19 mouse cellular contexts compared by ENCODE assay signal in the genomic region with DNA sequence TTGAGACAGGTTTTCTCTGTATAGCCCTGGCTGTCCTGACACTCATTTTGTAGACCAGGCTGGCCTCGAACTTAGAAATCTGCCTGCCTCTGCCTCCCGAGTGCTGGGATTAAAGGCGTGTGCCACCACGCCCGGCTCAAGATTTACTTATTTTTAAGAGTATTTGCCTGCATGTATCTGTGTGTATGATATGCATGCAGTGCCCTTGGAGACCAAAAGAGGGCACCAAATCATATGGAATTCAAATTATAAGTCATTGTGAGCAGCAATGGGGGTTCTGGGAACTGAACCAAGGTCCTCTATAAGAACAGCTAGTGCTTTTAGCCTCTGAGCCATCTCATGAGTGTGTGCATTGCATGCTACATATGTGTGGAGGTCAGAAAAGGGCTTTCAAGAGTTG. TPM values are rescaled to one million over a fixed set of nuclear protein-coding genes. Genes with fewer than 3 reads are reported as not detected.
DNase-seq lines count a peak whose midpoint lies in the region; ATAC-seq and TF ChIP-seq lines count a peak whose summit lies in the region.
"Had no signal": no experiment of that assay in that cellular context is flagged by ENCODE, and none has a peak within 500 bp of the region (broad histone marks: within the 10 kb centered on the region; RNA-seq: fewer than 3 reads in every experiment).

No protein-coding gene starts in this region.

- POLR2A ChIA-PET in Patski (lab: Charles Lee), result no interaction called here

- H3K4me2 ChIP-seq in hindbrain, postnatal 0 days (ENCODE audit: low read depth, low read length), result no peak overlapping the region
- no peak overlapping the region for H3K4me2 ChIP-seq in hindbrain, embryonic 11.5 days (replicated peaks; ENCODE audit: low read depth, low read length)
- no peak overlapping the region for H3K4me2 ChIP-seq in midbrain, embryonic 11.5 days
- H3K4me2 ChIP-seq in midbrain, embryonic 16.5 days (ENCODE audit: low read length), result no peak overlapping the region
- H3K4me2 ChIP-seq: forebrain, embryonic 13.5 days; heart, embryonic 11.5 days; limb, embryonic 12.5 days; midbrain, embryonic 12.5 days had no signal

- no peaks in the 10 kb centered on the region for H3K27me3 ChIP-seq in hindbrain, postnatal 0 days (ENCODE audit: insufficient read depth, low read length)
- H3K27me3 ChIP-seq in hindbrain, embryonic 11.5 days (ENCODE audit: control insufficient read depth, insufficient read depth, low read length), result no peaks in the 10 kb centered on the region
- no peaks in the 10 kb centered on the region for H3K27me3 ChIP-seq in midbrain, embryonic 11.5 days (ENCODE audit: control insufficient read depth, insufficient read depth, low read length)
- no peaks in the 10 kb centered on the region for H3K27me3 ChIP-seq in midbrain, embryonic 16.5 days (ENCODE audit: control insufficient read depth, insufficient read depth, low read depth, low read length)
- H3K27me3 ChIP-seq in Patski, result no peaks in the 10 kb centered on the region
- H3K27me3 ChIP-seq: forebrain, embryonic 13.5 days; limb, embryonic 12.5 days; midbrain, embryonic 12.5 days had no signal

- H3K9me3 ChIP-seq in hindbrain, postnatal 0 days (ENCODE audit: low read length), result no peaks in the 10 kb centered on the region
- no peaks in the 10 kb centered on the region for H3K9me3 ChIP-seq in hindbrain, embryonic 11.5 days (ENCODE audit: control insufficient read depth, low read length)
- peaks cover 3% of the 10 kb centered on the region; the same call in 1 of the 2 replicates for H3K9me3 ChIP-seq in midbrain, embryonic 11.5 days (ENCODE audit: control insufficient read depth, low read length)
- peaks cover 3% of the 10 kb centered on the region; the same call in 1 of the 2 replicates for H3K9me3 ChIP-seq in midbrain, embryonic 16.5 days (replicated peaks; ENCODE audit: control insufficient read depth, low read length, poor library complexity, severe bottlenecking)
- H3K9me3 ChIP-seq: midbrain, embryonic 12.5 days had no signal

- DNase-seq in hindbrain, postnatal 0 days (ENCODE audit: low spot score), result no peak
- no peak for DNase-seq in hindbrain, embryonic 11.5 days (ENCODE audit: low spot score)
- DNase-seq in midbrain, embryonic 11.5 days (ENCODE audit: low spot score, missing footprints), result peak; percentile 51
- no peak for DNase-seq in Patski (ENCODE audit: low read depth, low spot score)
- DNase-seq in kidney, adult 11 months, result no peak
- no peak for DNase-seq in cerebellum, adult 9-11 months
- DNase-seq: adrenal gland, adult 8-10 months; cerebellum, adult 11 months; cerebellum, postnatal 25 days; gastrocnemius, postnatal 36 days; retina, postnatal 1 day had no signal

- no peak for ATAC-seq in hindbrain, postnatal 0 days
- ATAC-seq in hindbrain, embryonic 11.5 days (ENCODE audit: low FRiP score), result no peak
- ATAC-seq in midbrain, embryonic 11.5 days (ENCODE audit: low FRiP score), result no peak
- ATAC-seq in midbrain, embryonic 16.5 days, result no peak
- no peak for ATAC-seq in Patski
- ATAC-seq: forebrain, embryonic 13.5 days; inflammation-experienced regulatory T-cells, adult 6 months had no signal

- CTCF ChIA-PET in Patski (lab: Charles Lee), result no interaction called here

- TF ChIP-seq CTCF in hindbrain, postnatal 0 days (IDR thresholded peaks at IDR 0.05; ENCODE audit: low read depth), result peak; percentile 18; the same call in 1 of the 2 replicates
- TF ChIP-seq CTCF in Patski (IDR thresholded peaks at IDR 0.05), result peak; percentile 45

- in situ Hi-C loops in Patski (cut with MboI; ENCODE audit: low pct_unique_long_range_greater_than_20kb), result no loop called here

- H3K27ac ChIP-seq in hindbrain, postnatal 0 days, result no peak overlapping the region
- H3K27ac ChIP-seq in hindbrain, embryonic 11.5 days (ENCODE audit: low read depth, low read length), result no peak overlapping the region
- H3K27ac ChIP-seq in midbrain, embryonic 11.5 days (ENCODE audit: low read depth, low read length), result no peak overlapping the region
- H3K27ac ChIP-seq in midbrain, embryonic 16.5 days (ENCODE audit: low read length), result no peak overlapping the region
- H3K27ac ChIP-seq: forebrain, embryonic 13.5 days; kidney, postnatal 0 days; limb, embryonic 12.5 days; macrophage; midbrain, embryonic 12.5 days had no signal

- no peaks in the 10 kb centered on the region for H3K4me1 ChIP-seq in hindbrain, postnatal 0 days (ENCODE audit: insufficient read depth, low read length)
- H3K4me1 ChIP-seq in hindbrain, embryonic 11.5 days (replicated peaks; ENCODE audit: control insufficient read depth, insufficient read depth, low read length), result no peaks in the 10 kb centered on the region
- H3K4me1 ChIP-seq in midbrain, embryonic 11.5 days (ENCODE audit: control insufficient read depth, insufficient read depth, low read length), result no peaks in the 10 kb centered on the region
- no peaks in the 10 kb centered on the region for H3K4me1 ChIP-seq in midbrain, embryonic 16.5 days (ENCODE audit: control insufficient read depth, insufficient read depth, low read length)
- H3K4me1 ChIP-seq: forebrain, embryonic 13.5 days; limb, embryonic 12.5 days; midbrain, embryonic 12.5 days had no signal

- WGBS in hindbrain, postnatal 0 days, result 97% methylated on average over 5 of the region's 5 CpGs
- WGBS in hindbrain, embryonic 11.5 days, result 96% methylated on average over 5 of the region's 5 CpGs
- 92% methylated on average over 5 of the region's 5 CpGs for WGBS in midbrain, embryonic 11.5 days
- 97% methylated on average over 5 of the region's 5 CpGs for WGBS in midbrain, embryonic 16.5 days

- no peak overlapping the region for H3K4me3 ChIP-seq in hindbrain, postnatal 0 days (ENCODE audit: low read length)
- no peak overlapping the region for H3K4me3 ChIP-seq in hindbrain, embryonic 11.5 days (ENCODE audit: low read depth, low read length)
- no peak overlapping the region for H3K4me3 ChIP-seq in midbrain, embryonic 11.5 days (ENCODE audit: low read depth, low read length)
- no peak overlapping the region for H3K4me3 ChIP-seq in midbrain, embryonic 16.5 days (ENCODE audit: low read depth, low read length)
- H3K4me3 ChIP-seq: forebrain, embryonic 13.5 days; limb, embryonic 12.5 days; midbrain, embryonic 12.5 days had no signal

- H3K9ac ChIP-seq in hindbrain, postnatal 0 days (replicated peaks; ENCODE audit: low read length), result no peak overlapping the region
- no peak overlapping the region for H3K9ac ChIP-seq in hindbrain, embryonic 11.5 days (ENCODE audit: low read depth, low read length)
- no peak overlapping the region for H3K9ac ChIP-seq in midbrain, embryonic 11.5 days (ENCODE audit: low read length)
- H3K9ac ChIP-seq in midbrain, embryonic 16.5 days (ENCODE audit: low read depth, low read length), result no peak overlapping the region
- H3K9ac ChIP-seq: forebrain, embryonic 13.5 days; limb, embryonic 12.5 days; midbrain, embryonic 12.5 days had no signal

- H3K36me3 ChIP-seq in hindbrain, postnatal 0 days (ENCODE audit: insufficient read depth, low read length), result peaks cover 8% of the 10 kb centered on the region; the same call in 1 of the 2 replicates
- H3K36me3 ChIP-seq in hindbrain, embryonic 11.5 days (ENCODE audit: control insufficient read depth, insufficient read depth, low read length), result no peaks in the 10 kb centered on the region
- H3K36me3 ChIP-seq in midbrain, embryonic 11.5 days (ENCODE audit: control insufficient read depth, insufficient read depth, low read length), result no peaks in the 10 kb centered on the region; the same call in 1 of the 2 replicates
- peaks cover 27% of the 10 kb centered on the region for H3K36me3 ChIP-seq in midbrain, embryonic 16.5 days (ENCODE audit: control insufficient read depth, insufficient read depth, low read length)

RNA-seq across cellular contexts. Expression of gene Lims1, which starts 10.4 kb away (rescaled TPM):
- total RNA-seq in hindbrain, postnatal 0 days (2014; rRNA removed), result 31.6 and 38.5 TPM in 2 replicates
- 55.7 and 58.7 TPM in 2 replicates for polyA plus RNA-seq in hindbrain, postnatal 0 days (2015; fragmentation: Nextera tagmentation; extraction: Ambion mirVana)
- polyA plus RNA-seq in hindbrain, embryonic 11.5 days (2014; fragmentation: Nextera tagmentation; extraction: Ambion mirVana), result 86.2 and 89.9 TPM in 2 replicates
- 85.7 and 88.6 TPM in 2 replicates for polyA plus RNA-seq in midbrain, embryonic 11.5 days (2014; fragmentation: Nextera tagmentation; extraction: Ambion mirVana)
- 47.1 and 54.0 TPM in 2 replicates for polyA plus RNA-seq in midbrain, embryonic 16.5 days (2015; fragmentation: Nextera tagmentation; extraction: Ambion mirVana)
- polyA plus RNA-seq in Patski (2021), result 56.0 TPM

RNA-seq across cellular contexts. Expression of gene Gcc2, which starts 57.6 kb away (rescaled TPM):
- 29.9 and 32.0 TPM in 2 replicates for total RNA-seq in hindbrain, postnatal 0 days (2014; rRNA removed)
- 109 and 113 TPM in 2 replicates for polyA plus RNA-seq in hindbrain, postnatal 0 days (2015; fragmentation: Nextera tagmentation; extraction: Ambion mirVana)
- polyA plus RNA-seq in hindbrain, embryonic 11.5 days (2014; fragmentation: Nextera tagmentation; extraction: Ambion mirVana), result 49.4 and 56.1 TPM in 2 replicates
- 46.5 and 51.9 TPM in 2 replicates for polyA plus RNA-seq in midbrain, embryonic 11.5 days (2014; fragmentation: Nextera tagmentation; extraction: Ambion mirVana)
- polyA plus RNA-seq in midbrain, embryonic 16.5 days (2015; fragmentation: Nextera tagmentation; extraction: Ambion mirVana), result 79.5 and 90.5 TPM in 2 replicates
- 38.3 TPM for polyA plus RNA-seq in Patski (2021)
